Mouse (Mus musculus) MEL (cell line): ENCODE data around the gene Rnf5. TPM values are rescaled to one million over a fixed set of nuclear protein-coding genes. Genes with fewer than 3 reads are reported as not detected.
A peak's percentile ranks its signal among the peaks of the same experiment; 100 is the strongest.

Source experiments
- DNase-seq: peaks from one replicate; pipeline ENCODE4 v3.0.0; 2011; ENCODE audit warnings: low read depth, low spot score
- H3K27ac ChIP-seq: 2 replicates; pipeline ENCODE4 v1.5.1; 2012; ENCODE audit warnings: low read depth, mild to moderate bottlenecking, control low read depth, low read length, moderate library complexity; ENCODE audit not compliant: control insufficient read depth
- H3K27me3 ChIP-seq, 2 experiments: fragments of 150-350 bp in 1 of 2; sonication (generic) in 1 of 2; 2 replicates each; pipeline ENCODE4 v1.6.1; 2012; ENCODE audit warnings: low read length in 2 of 2, mild to moderate bottlenecking in 2 of 2, improper control_type of control experiment in 1 of 2, moderate library complexity in 1 of 2; ENCODE audit not compliant: insufficient read depth in 2 of 2, control insufficient read depth in 1 of 2
- H3K36me3 ChIP-seq, 2 experiments: 2 replicates each; pipeline ENCODE4 v1.6.1; 2012 to 2014; ENCODE audit warnings: low read length in 2 of 2, improper control_type of control experiment in 1 of 2, inconsistent platforms in 1 of 2, mild to moderate bottlenecking in 1 of 2; ENCODE audit not compliant: insufficient read depth in 2 of 2, control insufficient read depth in 1 of 2
- H3K4me1 ChIP-seq, 2 experiments: fragments of 150-350 bp in 1 of 2; sonication (generic) in 1 of 2; 2 replicates each; pipeline ENCODE4 v1.6.1; 2012; ENCODE audit warnings: low read length in 2 of 2, improper control_type of control experiment in 1 of 2, mild to moderate bottlenecking in 1 of 2; ENCODE audit not compliant: insufficient read depth in 2 of 2, control insufficient read depth in 1 of 2
- H3K4me3 ChIP-seq, 2 experiments: fragments of 150-350 bp in 1 of 2; sonication (generic) in 1 of 2; 2 replicates each; pipeline ENCODE4 v1.5.1; 2012; ENCODE audit warnings: low read depth in 2 of 2, low read length in 2 of 2, mild to moderate bottlenecking in 2 of 2, moderate library complexity in 2 of 2, control low read depth in 1 of 2, improper control_type of control experiment in 1 of 2; ENCODE audit not compliant: control insufficient read depth in 1 of 2, insufficient read depth in 1 of 2
- H3K79me2 ChIP-seq: 2 replicates; pipeline ENCODE4 v1.6.1; 2012; ENCODE audit warnings: mild to moderate bottlenecking, low read length, moderate library complexity; ENCODE audit not compliant: control insufficient read depth, poor library complexity, insufficient read depth
- H3K9ac ChIP-seq: 2 replicates; pipeline ENCODE4 v1.6.1; 2012; ENCODE audit warnings: low read depth, mild to moderate bottlenecking, control low read depth, low read length, moderate library complexity; ENCODE audit not compliant: control insufficient read depth, poor library complexity, severe bottlenecking
- H3K9me3 ChIP-seq: fragments of 150-350 bp; sonication (generic); replicated peaks from 2 replicates; pipeline ENCODE4 v1.6.1; 2012; ENCODE audit warnings: mild to moderate bottlenecking, low read length, improper control_type of control experiment, moderate library complexity; ENCODE audit not compliant: insufficient read depth
- CHD1 ChIP-seq: IDR thresholded peaks from 2 replicates; pipeline ENCODE4 v1.6.1; 2012; ENCODE audit warnings: low read depth, mild to moderate bottlenecking, inconsistent platforms, low read length, improper control_type of control experiment
- CHD2 ChIP-seq: IDR thresholded peaks from 2 replicates; pipeline ENCODE4 v1.6.1; 2011; ENCODE audit warnings: low read length, improper control_type of control experiment
- CTCF ChIP-seq, 3 experiments: IDR thresholded peaks in 2 of 3; conservative IDR thresholded peaks in 1 of 3; 2 replicates each; pipeline ENCODE4 v1.5.1; 2011 to 2012; ENCODE audit warnings: low read length in 3 of 3, low read depth in 2 of 3, mild to moderate bottlenecking in 2 of 3, improper control_type of control experiment in 1 of 3, inconsistent platforms in 1 of 3, mixed read lengths in 1 of 3, moderate library complexity in 1 of 3; ENCODE audit not compliant: control insufficient read depth in 1 of 3, insufficient read depth in 1 of 3, poor library complexity in 1 of 3, severe bottlenecking in 1 of 3
- E2F4 ChIP-seq: IDR thresholded peaks from 2 replicates; pipeline ENCODE4 v1.6.1; 2011; ENCODE audit warnings: low read depth, low read length, improper control_type of control experiment, borderline replicate concordance
- ELF1 ChIP-seq: IDR thresholded peaks from 2 replicates; pipeline ENCODE4 v1.6.1; 2014; ENCODE audit warnings: low read depth, mild to moderate bottlenecking, inconsistent platforms, low read length, improper control_type of control experiment, moderate library complexity
- EP300 ChIP-seq, 2 experiments: IDR thresholded peaks; 2 replicates each; pipeline ENCODE4 v1.6.1; 2011; ENCODE audit warnings: improper control_type of control experiment in 2 of 2, low read length in 2 of 2, low read depth in 1 of 2, mild to moderate bottlenecking in 1 of 2
- ETS1 ChIP-seq: IDR thresholded peaks from 2 replicates; pipeline ENCODE4 v1.6.1; 2012; ENCODE audit warnings: low read depth, mild to moderate bottlenecking, inconsistent platforms, low read length, improper control_type of control experiment, moderate library complexity
- JUND ChIP-seq: IDR thresholded peaks from 2 replicates; pipeline ENCODE4 v1.6.1; 2011; ENCODE audit warnings: low read depth, mild to moderate bottlenecking, improper control_type of control experiment, low read length
- KAT2A ChIP-seq: conservative IDR thresholded peaks from 2 replicates; pipeline ENCODE4 v1.6.1; 2012; ENCODE audit warnings: low read depth, low read length, improper control_type of control experiment, inconsistent platforms
- MAFK ChIP-seq: IDR thresholded peaks from 2 replicates; pipeline ENCODE4 v1.6.1; 2011; ENCODE audit warnings: low read depth, mild to moderate bottlenecking, low read length, improper control_type of control experiment, borderline replicate concordance
- MAX ChIP-seq: IDR thresholded peaks from 2 replicates; pipeline ENCODE4 v1.6.1; 2011; ENCODE audit warnings: low read length, improper control_type of control experiment
- MEF2A ChIP-seq: IDR thresholded peaks from 2 replicates; pipeline ENCODE4 v1.6.1; 2014; ENCODE audit warnings: low read depth, mild to moderate bottlenecking, inconsistent platforms, low read length, improper control_type of control experiment; ENCODE audit not compliant: poor library complexity, insufficient replicate concordance, severe bottlenecking; ENCODE audit errors: extremely low read depth
- MXI1 ChIP-seq: IDR thresholded peaks from 2 replicates; pipeline ENCODE4 v1.6.1; 2011; ENCODE audit warnings: mild to moderate bottlenecking, low read depth, low read length, improper control_type of control experiment
- MYB ChIP-seq: IDR thresholded peaks from 2 replicates; pipeline ENCODE4 v1.6.1; 2011; ENCODE audit warnings: mild to moderate bottlenecking, low read depth, low read length, improper control_type of control experiment
- NRF1 ChIP-seq: IDR thresholded peaks from 2 replicates; pipeline ENCODE4 v1.6.1; 2014; ENCODE audit warnings: low read depth, mild to moderate bottlenecking, inconsistent platforms, low read length, improper control_type of control experiment, moderate library complexity; ENCODE audit not compliant: poor library complexity, insufficient read depth, severe bottlenecking
- POLR2A ChIP-seq, 2 experiments: IDR thresholded peaks; 2 replicates each; pipeline ENCODE4 v1.6.1; 2011 to 2012; ENCODE audit warnings: low read length in 2 of 2, mild to moderate bottlenecking in 2 of 2, control low read depth in 1 of 2, improper control_type of control experiment in 1 of 2, low read depth in 1 of 2, moderate library complexity in 1 of 2; ENCODE audit not compliant: control insufficient read depth in 1 of 2, insufficient read depth in 1 of 2, poor library complexity in 1 of 2
- POLR2AphosphoS2 ChIP-seq: IDR thresholded peaks from 2 replicates; pipeline ENCODE4 v1.6.1; 2011; ENCODE audit warnings: low read length, improper control_type of control experiment
- RAD21 ChIP-seq: IDR thresholded peaks from 2 replicates; pipeline ENCODE4 v1.6.1; 2011; ENCODE audit warnings: mild to moderate bottlenecking, low read depth, low read length, improper control_type of control experiment
- SMC3 ChIP-seq: IDR thresholded peaks from 2 replicates; pipeline ENCODE4 v1.6.1; 2011; ENCODE audit warnings: low read depth, low read length, improper control_type of control experiment
- TAL1 ChIP-seq: IDR thresholded peaks from 2 replicates; pipeline ENCODE4 v1.6.1; 2012; ENCODE audit warnings: mild to moderate bottlenecking, inconsistent platforms, low read length, moderate library complexity, mixed read lengths
- TBP ChIP-seq: IDR thresholded peaks from 2 replicates; pipeline ENCODE4 v1.8.0; 2011; ENCODE audit warnings: low read depth, low read length, improper control_type of control experiment
- TCF12 ChIP-seq: IDR thresholded peaks from 2 replicates; pipeline ENCODE4 v1.6.1; 2014; ENCODE audit warnings: low read depth, mild to moderate bottlenecking, inconsistent platforms, low read length, improper control_type of control experiment, moderate library complexity
- USF1 ChIP-seq: IDR thresholded peaks from 2 replicates; pipeline ENCODE4 v1.6.1; 2014; ENCODE audit warnings: low read depth, mild to moderate bottlenecking, inconsistent platforms, low read length, improper control_type of control experiment, moderate library complexity
- USF2 ChIP-seq, 2 experiments: IDR thresholded peaks; 2 replicates each; pipeline ENCODE4 v1.6.1; 2011 to 2012; ENCODE audit warnings: improper control_type of control experiment in 2 of 2, low read length in 2 of 2, borderline replicate concordance in 1 of 2, inconsistent platforms in 1 of 2, low read depth in 1 of 2, mild to moderate bottlenecking in 1 of 2; ENCODE audit not compliant: insufficient read depth in 1 of 2
- ZMIZ1 ChIP-seq: IDR thresholded peaks from 2 replicates; pipeline ENCODE4 v1.6.1; 2012; ENCODE audit warnings: low read depth, mild to moderate bottlenecking, inconsistent platforms, low read length, improper control_type of control experiment, moderate library complexity
- ZNF384 ChIP-seq: IDR thresholded peaks from 2 replicates; pipeline ENCODE4 v1.6.1; 2012; ENCODE audit warnings: low read depth, mild to moderate bottlenecking, inconsistent platforms, low read length, improper control_type of control experiment
- polyA plus RNA-seq, 2 experiments: library from polyadenylated mRNA; stranded (reverse) in 1 of 2; unstranded in 1 of 2; fragments of >175 nt in 1 of 2; fragments of >200 nt in 1 of 2; gene quantifications; 2 replicates each; pipeline versions ENCODE4 v1.2.1 to v1.2.4; 2012; ENCODE audit warnings: low replicate concordance in 2 of 2, low read depth in 1 of 2; ENCODE audit not compliant: insufficient read length in 2 of 2, insufficient read depth in 1 of 2, missing spikeins in 1 of 2
- total RNA-seq: library from RNA; depleted of rRNA; stranded (reverse); fragments of 300-350 nt; gene quantifications from 2 replicates; pipeline ENCODE4 v1.2.3, GENCODE M21; 2012

Rnf5 gene
- total and polyA plus RNA-seq, 3 experiments: 24.8 to 85.1 TPM; not detected in 1

DNA sequence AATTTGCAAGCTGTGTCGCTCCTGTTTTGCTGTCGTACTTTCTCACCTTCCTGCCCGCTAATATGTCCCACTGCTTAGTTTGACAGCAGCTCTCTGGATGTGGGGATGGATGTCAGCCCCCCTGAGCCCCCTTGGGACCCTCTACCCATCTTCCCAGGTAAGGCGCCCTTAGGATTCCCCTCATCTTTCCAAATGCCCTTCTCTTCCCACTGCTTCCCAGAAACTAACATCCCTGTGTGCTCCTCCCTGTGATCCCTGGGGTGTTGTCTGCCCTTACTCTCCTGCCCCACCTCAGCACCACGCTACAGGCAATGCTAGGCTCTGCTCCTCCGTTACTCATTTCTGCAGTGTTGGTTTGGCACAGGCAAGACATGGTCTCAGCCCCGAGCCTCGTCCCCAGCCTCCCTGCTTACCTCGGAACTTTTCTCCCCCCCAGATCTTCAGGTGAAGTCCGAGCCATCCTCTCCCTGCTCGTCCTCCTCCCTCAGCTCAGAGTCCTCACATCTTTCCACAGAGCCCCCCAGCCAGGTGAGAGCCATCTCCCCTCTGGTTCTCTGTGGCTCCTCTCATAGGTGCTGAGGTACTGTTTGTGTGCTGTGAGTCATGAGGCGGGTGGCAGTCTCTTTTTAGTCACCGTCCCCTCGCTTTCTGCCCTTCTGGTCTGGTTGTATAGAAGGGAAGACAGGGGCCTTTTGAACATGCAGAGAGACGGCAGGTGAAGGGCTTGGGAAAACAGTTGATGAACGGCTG lies 44.8 kb upstream of the Rnf5 start:
- peaks cover 0 to 12% of the 10 kb centered on the region in 2 experiments; a peak in 2 of 4 replicates for H3K36me3 ChIP-seq
- TF ChIP-seq POLR2A (IDR thresholded peaks at IDR 0.05; ENCODE audit: control insufficient read depth in 1 of 2, insufficient read depth in 1 of 2, low read depth in 1 of 2, low read length in 2 of 2, poor library complexity in 1 of 2) (no peak), KAT2A (no peak), RAD21 (no peak), ZMIZ1 (no peak), MXI1 (no peak), USF2 (IDR thresholded peaks at IDR 0.05; ENCODE audit: borderline replicate concordance in 1 of 2, insufficient read depth in 1 of 2, low read depth in 1 of 2, low read length in 2 of 2) (no peak), CHD2 (no peak), CHD1 (no peak), NRF1 (no peak), SMC3 (no peak), E2F4 (no peak)
- DNase-seq: no peak
- peak overlapping the region; percentile 78 to 85; a peak in 3 of 4 replicates for H3K4me3 ChIP-seq
- H3K9me3 ChIP-seq: no peaks in the 10 kb centered on the region
- H3K27me3 ChIP-seq: no peaks in the 10 kb centered on the region
- no peak overlapping the region for H3K27ac ChIP-seq
- H3K4me1 ChIP-seq: peaks cover 0 to 20% of the 10 kb centered on the region in 2 experiments; a peak in 3 of 4 replicates
- H3K79me2 ChIP-seq: peaks cover 15% of the 10 kb centered on the region
- H3K9ac ChIP-seq: peak overlapping the region; percentile 84

DNA sequence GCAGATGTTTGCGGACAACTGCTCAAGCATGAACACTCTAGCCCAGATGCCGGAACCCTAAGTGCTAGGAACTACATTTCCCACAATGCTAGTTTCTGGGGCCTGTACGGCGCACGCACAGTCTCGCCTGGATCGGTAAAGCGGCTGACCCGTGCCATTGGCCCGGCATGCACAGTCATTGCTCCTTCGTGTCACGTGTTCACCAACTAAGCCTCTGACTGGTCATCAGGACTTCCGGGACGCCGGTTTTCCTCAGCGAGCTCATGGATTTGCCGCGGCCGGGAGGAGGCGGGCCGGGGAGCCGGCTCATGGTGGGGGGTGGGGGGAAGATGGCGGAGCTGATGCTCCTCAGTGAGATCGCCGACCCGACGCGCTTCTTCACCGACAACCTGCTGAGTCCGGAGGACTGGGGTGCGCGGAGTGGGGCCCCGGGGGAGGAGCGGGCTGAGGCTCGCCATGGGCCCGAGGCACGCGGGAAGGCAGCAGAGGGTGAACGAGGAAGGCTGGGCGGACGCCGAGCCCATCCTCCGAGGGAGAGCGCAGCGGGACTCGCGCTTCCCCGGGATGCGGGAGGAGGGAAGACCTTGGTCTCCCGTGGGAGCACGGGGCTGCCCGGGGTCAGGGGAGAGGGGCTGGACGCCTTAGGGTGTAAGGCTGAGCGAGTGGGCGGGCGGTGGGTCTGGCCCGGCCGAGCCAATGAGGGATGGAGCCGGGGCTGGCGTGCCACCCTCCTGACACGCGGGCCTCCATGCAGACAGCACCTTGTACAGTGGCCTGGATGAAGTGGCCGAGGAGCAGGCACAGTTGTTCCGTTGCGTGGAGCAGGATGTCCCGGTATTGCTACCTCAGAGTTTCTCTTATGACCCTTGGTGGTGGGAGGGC lies 43.7 kb upstream of the Rnf5 start, which contains the start of gene Atf6b:
TSS of gene Atf6b (plus strand) at position 241 of the 882 bp plus-strand sequence.
- Histone ChIP-seq H3K9ac (peak within 1 kb of the TSS; percentile 84), H3K27ac (peak within 1 kb of the TSS; percentile 52), H3K79me2 (peaks cover 15% of the 10 kb centered on the region), H3K36me3 (peaks cover 0 to 12% of the 10 kb centered on the region in 2 experiments; a peak in 2 of 4 replicates), H3K27me3 (no peaks in the 10 kb centered on the region), H3K4me3 (peak within 1 kb of the TSS; percentile 78 to 85), H3K9me3 (no peaks in the 10 kb centered on the region), H3K4me1 (peaks cover 0 to 20% of the 10 kb centered on the region in 2 experiments; a peak in 3 of 4 replicates)
- peak; percentile 99 for DNase-seq
- peak; percentile 78 to 83; a peak in 3 of 4 replicates for TF ChIP-seq POLR2A (IDR thresholded peaks at IDR 0.05; ENCODE audit: control insufficient read depth in 1 of 2, insufficient read depth in 1 of 2, low read depth in 1 of 2, low read length in 2 of 2, poor library complexity in 1 of 2)
- TF ChIP-seq ZMIZ1: no peak
- no peak for TF ChIP-seq EP300 (IDR thresholded peaks at IDR 0.05; ENCODE audit: low read depth in 1 of 2, low read length in 2 of 2)
- no peak for TF ChIP-seq CTCF (IDR thresholded peaks at IDR 0.05 in 2 of 3, conservative IDR thresholded peaks at IDR 0.05 in 1 of 3; ENCODE audit: control insufficient read depth in 1 of 3, insufficient read depth in 1 of 3, low read depth in 2 of 3, low read length in 3 of 3, poor library complexity in 1 of 3, severe bottlenecking in 1 of 3)
- peak; percentile 96 for TF ChIP-seq MAX
- peak; percentile 85 for TF ChIP-seq MXI1
- TF ChIP-seq ELF1: peak; percentile 96
- TF ChIP-seq NRF1: peak; percentile 75
- TF ChIP-seq MAFK: no peak
- peak; percentile 37 for TF ChIP-seq TCF12
- no peak for TF ChIP-seq TAL1
- no peak for TF ChIP-seq ZNF384
- TF ChIP-seq POLR2AphosphoS2: 0 out of 2 replicates have a peak, but pooled peaks have one; percentile 53
- no peak for TF ChIP-seq MYB
- peak; percentile 97 for TF ChIP-seq USF1
- TF ChIP-seq KAT2A: peak; percentile 90
- TF ChIP-seq ETS1: peak; percentile 18; the same call in 1 of the 2 replicates
- TF ChIP-seq JUND: no peak
- no peak for TF ChIP-seq CHD2
- no peak for TF ChIP-seq MEF2A
- peak; percentile 62; the same call in 1 of the 2 replicates for TF ChIP-seq TBP
